Mouse (Mus musculus) heart, embryonic 12.5 days (tissue): Measurements from ENCODE around the gene Gm43064. TPM values are rescaled to one million over a fixed set of nuclear protein-coding genes. Genes with fewer than 3 reads are reported as not detected.
A peak's percentile ranks its signal among the peaks of the same experiment; 100 is the strongest.

Experiments
- ATAC-seq: fragments of 200-750 bp; cut with Nextera tagmentation; 2 replicates; pipeline ENCODE4 v1.8.0; 2017; ENCODE audit warnings: moderate TSS enrichment, moderate library complexity; ENCODE audit not compliant: insufficient number of reproducible peaks, low FRiP score
- H3K27ac ChIP-seq: fragments of 300-500 bp; sonication (generic); 2 replicates; pipeline ENCODE4 v1.5.1; 2016; ENCODE audit warnings: mild to moderate bottlenecking, moderate library complexity; ENCODE audit not compliant: poor library complexity, severe bottlenecking
- H3K27me3 ChIP-seq: fragments of 300-500 bp; sonication (generic); replicated peaks from 2 replicates; pipeline ENCODE4 v1.6.1; 2016; ENCODE audit warnings: mild to moderate bottlenecking, moderate library complexity
- H3K36me3 ChIP-seq: fragments of 300-500 bp; sonication (generic); 2 replicates; pipeline ENCODE4 v1.6.1; 2016; ENCODE audit warnings: mild to moderate bottlenecking, moderate library complexity
- H3K4me1 ChIP-seq: fragments of 300-500 bp; sonication (generic); replicated peaks from 2 replicates; pipeline ENCODE4 v1.6.1; 2016; ENCODE audit warnings: mild to moderate bottlenecking
- H3K4me2 ChIP-seq: fragments of 300-500 bp; sonication (generic); 2 replicates; pipeline ENCODE4 v1.6.1; 2016; ENCODE audit warnings: mild to moderate bottlenecking, moderate library complexity
- H3K4me3 ChIP-seq: fragments of 300-500 bp; sonication (generic); 2 replicates; pipeline ENCODE4 v1.5.1; 2016; ENCODE audit warnings: mild to moderate bottlenecking
- H3K9ac ChIP-seq: fragments of 300-500 bp; sonication (generic); 2 replicates; pipeline ENCODE4 v1.6.1; 2016; ENCODE audit warnings: mild to moderate bottlenecking, moderate library complexity
- H3K9me3 ChIP-seq: fragments of 300-500 bp; sonication (generic); replicated peaks from 2 replicates; pipeline ENCODE4 v1.6.1; 2016; ENCODE audit warnings: mild to moderate bottlenecking, moderate library complexity
- WGBS: fragments of 180-500 bp; shearing (Covaris S2); methylation state at CpG from one replicate; pipeline ENCODE4 v1.1.7; 2016; 5-methylcytosine and 5-hydroxymethylcytosine counted together
- polyA plus RNA-seq: library from polyadenylated mRNA; unstranded; fragments of >200 nt; fragmentation: Nextera tagmentation; extraction: Ambion mirVana; gene quantifications from 2 replicates; pipeline ENCODE4 v1.2.1, GENCODE M21; 2016

Gene Gm43064
- polyA plus RNA-seq, 1 experiment from 2014 or later, result 0.27 TPM

DNA sequence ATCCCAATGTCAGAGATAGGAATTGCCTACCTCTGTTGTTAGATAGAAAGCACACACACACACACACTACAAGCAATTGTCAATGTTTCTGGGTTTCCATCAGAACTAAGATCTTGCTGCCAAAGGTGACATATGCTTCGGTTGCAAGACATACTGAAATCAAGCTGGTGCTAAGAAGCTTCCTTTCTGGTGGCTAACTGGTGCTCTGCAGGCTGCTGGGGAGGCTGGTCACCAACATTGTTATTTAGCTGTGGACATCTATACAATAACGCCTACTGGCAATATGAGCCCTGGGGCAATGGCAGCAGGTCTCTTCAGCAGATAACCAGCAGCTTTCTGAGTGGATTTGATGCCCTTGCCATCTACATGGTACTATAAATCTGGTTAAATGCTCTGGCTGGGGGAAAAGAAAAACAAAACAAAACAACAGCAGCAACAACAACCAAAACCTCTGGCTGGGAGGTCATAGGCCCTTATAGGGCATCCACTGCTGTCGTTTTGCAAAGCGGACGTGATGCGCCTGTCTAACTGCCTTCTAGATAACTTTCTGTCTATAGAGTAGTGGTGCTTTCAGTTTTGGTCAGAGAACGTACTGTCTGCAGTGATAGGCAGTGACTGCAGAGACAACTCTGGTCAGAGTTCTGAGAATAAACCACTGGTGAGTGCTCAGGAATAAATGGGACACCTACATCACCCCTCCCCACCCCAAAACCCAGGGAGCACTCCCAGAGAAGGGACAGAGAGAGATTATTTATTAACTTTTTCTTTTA is 47.8 kb downstream of the Gm43064 start:
- no peak overlapping the region for H3K4me2 ChIP-seq
- H3K36me3 ChIP-seq, result no peaks in the 10 kb centered on the region
- H3K9ac ChIP-seq, result no peak overlapping the region
- 0 out of 2 replicates have a peak, but pooled peaks cover 6% of the 10 kb centered on the region for H3K4me1 ChIP-seq
- H3K9me3 ChIP-seq, result no peaks in the 10 kb centered on the region
- ATAC-seq, result no peak
- H3K27ac ChIP-seq, result no peak overlapping the region
- WGBS, result 81% methylated on average over 7 of the region's 7 CpGs
- no peak overlapping the region for H3K4me3 ChIP-seq
- no peaks in the 10 kb centered on the region for H3K27me3 ChIP-seq

- Histone ChIP-seq H3K27me3 (no peaks in the 10 kb centered on the region), H3K36me3 (no peaks in the 10 kb centered on the region), H3K27ac (no peak overlapping the region), H3K9ac (no peak overlapping the region), H3K4me1 (0 out of 2 replicates have a peak, but pooled peaks cover 6% of the 10 kb centered on the region), H3K4me2 (no peak overlapping the region), H3K9me3 (no peaks in the 10 kb centered on the region), H3K4me3 (no peak overlapping the region)
- 82% methylated on average over 6 of the region's 6 CpGs for WGBS
- no peak for ATAC-seq
Observed at GRCm38 (mm10) chr3:103857977-103858563, 48.7 kb downstream of the Gm43064 start.

GRCm38 (mm10) chr3:103858881-103859801 is 49.8 kb downstream of the Gm43064 start, which contains the start of gene Ptpn22:
TSS of gene Ptpn22 (plus strand) at chr3:103859795.
- 68% methylated on average over 12 of the region's 12 CpGs for WGBS
- H3K4me3 ChIP-seq, result no peak within 1 kb of the TSS
- peak within 1 kb of the TSS; percentile 9; the same call in 1 of the 2 replicates for H3K27ac ChIP-seq
- H3K36me3 ChIP-seq, result no peaks in the 10 kb centered on the region
- no peak within 1 kb of the TSS for H3K4me2 ChIP-seq
- 0 out of 2 replicates have a peak, but pooled peaks cover 6% of the 10 kb centered on the region for H3K4me1 ChIP-seq
- ATAC-seq, result no peak
- H3K9me3 ChIP-seq, result no peaks in the 10 kb centered on the region
- no peaks in the 10 kb centered on the region for H3K27me3 ChIP-seq
- H3K9ac ChIP-seq, result no peak within 1 kb of the TSS

DNA sequence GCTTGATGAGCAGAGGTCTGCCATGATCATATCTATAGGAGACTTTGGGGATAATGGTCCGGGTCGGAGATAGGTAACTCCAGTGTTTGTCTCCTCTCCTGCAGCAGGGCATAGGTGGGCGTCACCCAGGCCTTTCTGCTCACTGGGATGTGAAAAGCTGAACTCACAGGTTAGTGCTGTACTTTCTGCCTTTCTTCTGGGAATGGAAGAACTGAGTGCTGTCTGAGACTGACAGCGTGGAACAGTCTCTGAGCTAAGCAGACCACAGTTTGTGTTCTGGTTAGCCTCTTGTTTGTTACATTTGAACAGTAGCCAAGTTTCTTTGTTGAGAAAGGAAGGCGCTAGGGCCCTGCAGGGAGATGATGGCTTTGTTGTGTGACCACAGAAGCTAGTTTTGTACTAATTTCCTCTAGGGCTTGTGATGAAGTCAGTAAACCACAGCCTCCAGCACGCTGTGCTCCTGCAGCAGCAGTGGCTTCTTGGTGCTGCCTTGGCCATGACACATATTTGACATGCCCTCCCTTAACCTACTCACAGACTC is 50.5 kb downstream of the Gm43064 start:
- Histone ChIP-seq H3K9ac (no peak overlapping the region), H3K9me3 (no peaks in the 10 kb centered on the region), H3K4me2 (no peak overlapping the region), H3K4me1 (0 out of 2 replicates have a peak, but pooled peaks cover 6% of the 10 kb centered on the region), H3K27ac (peak overlapping the region; percentile 9; the same call in 1 of the 2 replicates), H3K4me3 (no peak overlapping the region), H3K36me3 (no peaks in the 10 kb centered on the region), H3K27me3 (no peaks in the 10 kb centered on the region)
- no peak; the same call in 1 of the 2 replicates for ATAC-seq
- WGBS, result 65% methylated on average over 6 of the region's 6 CpGs

DNA sequence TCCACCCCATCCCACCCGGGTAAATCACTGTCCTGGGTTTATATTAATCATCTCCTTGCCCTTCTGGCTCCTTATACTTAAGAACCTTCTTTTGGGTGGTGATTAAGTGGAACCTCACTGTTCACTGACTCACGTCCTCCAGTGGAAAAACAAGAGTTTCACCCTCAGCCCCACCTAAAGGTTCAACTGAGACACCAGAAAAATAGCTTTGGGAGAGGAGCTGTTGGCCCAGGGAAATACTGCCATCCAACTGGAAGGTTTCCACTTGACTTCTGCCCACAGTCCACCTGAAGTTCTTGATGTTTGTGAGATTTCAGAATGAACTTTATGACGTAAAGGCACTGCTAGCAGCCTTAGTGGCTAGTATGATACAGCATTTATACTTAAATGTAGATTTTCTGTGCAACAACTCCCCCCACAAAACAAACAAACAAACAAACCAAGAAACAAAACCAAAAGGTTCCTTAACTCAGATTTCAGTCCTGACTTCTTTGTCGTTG is 53.4 kb downstream of the Gm43064 start:
- H3K4me3 ChIP-seq, result no peak overlapping the region
- no peaks in the 10 kb centered on the region for H3K27me3 ChIP-seq
- H3K9me3 ChIP-seq, result no peaks in the 10 kb centered on the region
- no peak overlapping the region for H3K9ac ChIP-seq
- no peak overlapping the region for H3K27ac ChIP-seq
- ATAC-seq, result no peak
- WGBS, result 71% methylated on average over 4 of the region's 4 CpGs
- 0 out of 2 replicates have a peak, but pooled peaks cover 6% of the 10 kb centered on the region for H3K4me1 ChIP-seq
- H3K4me2 ChIP-seq, result no peak overlapping the region
- no peaks in the 10 kb centered on the region for H3K36me3 ChIP-seq

DNA sequence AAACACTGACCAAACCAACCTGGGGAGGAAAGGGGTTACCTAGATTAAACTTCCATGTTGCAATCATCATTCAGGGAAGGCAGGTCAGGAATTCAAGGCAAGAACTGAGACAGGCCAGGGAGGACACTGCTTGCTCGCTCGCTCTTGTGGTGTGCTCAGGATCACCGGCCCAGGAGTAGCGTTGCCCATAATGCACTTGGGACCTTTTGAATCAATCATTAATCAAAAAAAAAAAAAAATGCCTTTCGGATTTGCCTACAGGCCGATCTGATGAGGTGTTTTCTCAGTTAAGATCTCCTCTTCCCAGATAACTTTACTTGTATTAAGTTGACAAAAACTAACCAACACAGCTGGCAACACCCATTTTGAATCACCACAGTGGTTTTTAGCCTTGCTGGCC is 54.8 kb downstream of the Gm43064 start:
- 0 out of 2 replicates have a peak, but pooled peaks cover 6% of the 10 kb centered on the region for H3K4me1 ChIP-seq
- WGBS, result 84% methylated on average over 6 of the region's 6 CpGs
- no peak for ATAC-seq
- H3K27ac ChIP-seq, result no peak overlapping the region
- no peaks in the 10 kb centered on the region for H3K36me3 ChIP-seq
- no peak overlapping the region for H3K9ac ChIP-seq
- H3K27me3 ChIP-seq, result no peaks in the 10 kb centered on the region
- no peak overlapping the region for H3K4me3 ChIP-seq
- no peak overlapping the region for H3K4me2 ChIP-seq
- H3K9me3 ChIP-seq, result no peaks in the 10 kb centered on the region

DNA sequence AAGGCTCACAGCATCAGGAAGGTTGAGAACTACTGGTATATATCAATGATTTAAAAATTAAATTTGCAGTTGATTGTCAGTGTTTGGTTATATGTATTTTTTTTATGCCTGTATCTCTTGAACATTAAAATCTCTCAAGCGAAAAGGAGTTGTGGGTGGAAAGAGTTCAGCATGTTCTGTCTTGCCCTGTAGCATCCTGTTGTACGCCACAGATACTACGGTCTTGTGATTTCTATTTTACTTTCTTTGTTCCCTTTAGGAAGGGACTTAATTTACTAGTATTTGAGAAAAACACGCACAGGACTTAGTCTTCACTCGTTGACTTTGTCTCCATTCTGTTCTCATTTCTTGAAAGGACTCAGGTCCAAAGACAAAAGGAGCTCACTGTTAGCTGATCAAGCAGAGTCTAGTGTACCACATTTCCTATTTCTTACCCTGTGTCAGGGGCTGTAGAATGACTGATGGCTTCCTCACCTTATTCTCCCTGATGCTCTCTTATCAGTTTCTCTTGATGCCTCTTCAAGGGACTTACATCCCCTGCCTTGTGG is 58.1 kb downstream of the Gm43064 start:
- no peak for ATAC-seq
- Histone ChIP-seq H3K9ac (no peak overlapping the region), H3K27ac (no peak overlapping the region), H3K4me1 (no peaks in the 10 kb centered on the region), H3K4me3 (no peak overlapping the region), H3K4me2 (no peak overlapping the region), H3K27me3 (no peaks in the 10 kb centered on the region), H3K9me3 (no peaks in the 10 kb centered on the region), H3K36me3 (no peaks in the 10 kb centered on the region)
- 84% methylated on average over 5 of the region's 5 CpGs for WGBS

DNA sequence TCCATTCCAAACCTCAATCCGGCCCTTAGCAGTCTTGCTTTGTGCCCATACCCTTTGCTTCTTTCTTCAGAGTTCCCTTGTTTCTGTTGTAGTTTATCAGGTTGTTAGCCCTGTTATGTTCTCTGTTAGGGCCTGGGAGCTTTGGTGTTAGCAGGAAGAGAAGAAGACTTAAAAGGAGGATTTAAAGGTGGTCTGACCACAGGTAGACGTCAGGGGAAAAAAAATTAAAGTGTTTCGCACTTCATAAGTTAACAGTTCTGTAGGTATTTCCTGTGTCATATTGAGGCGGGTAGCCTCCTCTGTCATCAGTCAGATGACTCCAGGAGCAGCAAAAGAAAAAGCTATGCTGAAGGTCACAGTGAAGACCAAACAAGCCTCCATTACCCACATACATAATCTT is 58.6 kb downstream of the Gm43064 start:
- H3K27me3 ChIP-seq, result peaks cover 2% of the 10 kb centered on the region; the same call in 1 of the 2 replicates
- H3K9me3 ChIP-seq, result no peaks in the 10 kb centered on the region
- no peak overlapping the region for H3K9ac ChIP-seq
- H3K27ac ChIP-seq, result no peak overlapping the region
- no peaks in the 10 kb centered on the region for H3K36me3 ChIP-seq
- no peaks in the 10 kb centered on the region for H3K4me1 ChIP-seq
- H3K4me3 ChIP-seq, result no peak overlapping the region
- ATAC-seq, result no peak
- 77% methylated on average over 4 of the region's 4 CpGs for WGBS
- H3K4me2 ChIP-seq, result no peak overlapping the region

DNA sequence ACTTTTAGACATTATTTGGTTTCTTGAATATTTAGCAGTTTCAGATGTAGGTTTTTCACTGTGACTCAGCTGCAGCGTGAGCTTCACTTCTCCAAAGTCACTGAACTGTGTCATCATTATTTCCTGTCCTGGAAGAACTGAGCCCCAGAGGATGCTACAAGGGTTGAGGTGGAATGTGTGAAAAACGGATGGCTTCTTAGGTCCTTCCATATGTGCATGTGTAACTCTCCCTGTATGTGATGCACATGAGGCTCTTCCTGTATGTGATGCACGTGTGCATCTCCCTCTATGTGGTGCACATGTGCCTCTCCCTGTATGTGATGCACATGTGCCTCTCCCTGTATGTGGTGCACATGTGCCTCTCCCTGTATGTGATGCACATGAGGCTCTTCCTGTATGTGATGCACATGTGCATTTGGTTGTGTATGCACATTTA is 63.3 kb downstream of the Gm43064 start:
- WGBS, result 58% methylated on average over 3 of the region's 3 CpGs
- Histone ChIP-seq H3K4me1 (no peaks in the 10 kb centered on the region), H3K4me3 (no peak overlapping the region), H3K4me2 (no peak overlapping the region), H3K9me3 (no peaks in the 10 kb centered on the region), H3K36me3 (no peaks in the 10 kb centered on the region), H3K27ac (no peak overlapping the region), H3K27me3 (peaks cover 2% of the 10 kb centered on the region; the same call in 1 of the 2 replicates), H3K9ac (no peak overlapping the region)
- ATAC-seq, result no peak

- Histone ChIP-seq H3K9ac (no peak overlapping the region), H3K9me3 (no peaks in the 10 kb centered on the region), H3K4me2 (no peak overlapping the region), H3K4me1 (no peaks in the 10 kb centered on the region), H3K27ac (no peak overlapping the region), H3K27me3 (peaks cover 2% of the 10 kb centered on the region; the same call in 1 of the 2 replicates), H3K36me3 (no peaks in the 10 kb centered on the region), H3K4me3 (no peak overlapping the region)
- 54% methylated on average over 7 of the region's 7 CpGs for WGBS
- no peak for ATAC-seq
Observed at GRCm38 (mm10) chr3:103874329-103874728, 65.0 kb downstream of the Gm43064 start.
